Mouse (Mus musculus): ENCODE measurements at regions not wholly inside any gene's neighbourhood (a gene's known extent, or its start where the extent isn't known, plus 50 kb on each side); places are given as distances from the start of the nearest gene placed in this dataset.

DNA sequence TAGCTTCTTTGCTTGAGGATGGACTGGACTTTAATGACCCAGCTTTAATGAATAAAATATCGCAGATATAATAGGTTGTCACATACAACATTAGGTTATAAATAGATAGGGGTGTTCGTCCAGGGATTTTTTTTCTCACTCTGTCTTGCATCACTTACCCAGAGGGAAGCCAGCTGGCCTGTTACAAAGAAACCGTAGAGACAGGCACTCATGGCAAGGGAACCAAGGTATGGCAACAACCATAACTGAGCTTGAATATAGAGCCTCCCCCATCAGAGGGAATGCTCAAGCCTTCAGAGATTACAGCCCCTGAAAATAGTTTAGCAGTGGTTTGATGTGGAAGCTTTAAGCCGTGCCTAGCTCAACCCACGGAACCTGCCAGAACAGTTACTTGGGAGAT is 504.9 kb downstream of the Ptprc start:
- no peak for TF ChIP-seq CTCF (IDR thresholded peaks at IDR 0.05; ENCODE audit: borderline replicate concordance, control insufficient read depth, extremely low read depth, insufficient read depth, low read length, poor library complexity)
- TF ChIP-seq POLR2A (IDR thresholded peaks at IDR 0.05; ENCODE audit: control insufficient read depth, extremely low read depth, insufficient read depth, low read length, poor library complexity): no peak

Measured in thymus, adult 2 months (tissue).